8 mouse cellular contexts compared by ENCODE assay signal in genomic region chr4:154328836-154329235, GRCm38 (mm10). TPM values are rescaled to one million over a fixed set of nuclear protein-coding genes. Genes with fewer than 3 reads are reported as not detected.
DNase-seq lines count a peak whose midpoint lies in the region; ATAC-seq and TF ChIP-seq lines count a peak whose summit lies in the region.

No protein-coding gene starts in this region.

- H3K27me3 ChIP-seq in limb, embryonic 10.5 days (ENCODE audit: low read depth, poor library complexity, severe bottlenecking), result peaks cover 11% of the 10 kb centered on the region
- no peaks in the 10 kb centered on the region for H3K27me3 ChIP-seq in midbrain, embryonic 14.5 days (ENCODE audit: control insufficient read depth, insufficient read depth, low read length)
- no peaks in the 10 kb centered on the region for H3K27me3 ChIP-seq in testis, adult 2 months (ENCODE audit: control insufficient read depth, insufficient read depth, low read length)

- H3K4me2 ChIP-seq in midbrain, embryonic 14.5 days (ENCODE audit: low read length), result peak overlapping the region; percentile 7; the same call in 1 of the 2 replicates

- peaks cover 88% of the 10 kb centered on the region for H3K36me3 ChIP-seq in limb, embryonic 10.5 days
- H3K36me3 ChIP-seq in midbrain, embryonic 14.5 days (ENCODE audit: control insufficient read depth, insufficient read depth, low read length), result no peaks in the 10 kb centered on the region
- no peaks in the 10 kb centered on the region for H3K36me3 ChIP-seq in testis, adult 2 months (ENCODE audit: control insufficient read depth, insufficient read depth, low read length)

- TF ChIP-seq POLR2A in testis, adult 2 months (IDR thresholded peaks at IDR 0.05; ENCODE audit: control insufficient read depth, low read depth, low read length), result no peak

- H3K9me3 ChIP-seq in limb, embryonic 10.5 days (replicated peaks), result no peaks in the 10 kb centered on the region
- H3K9me3 ChIP-seq in midbrain, embryonic 14.5 days (ENCODE audit: control insufficient read depth, low read length), result no peaks in the 10 kb centered on the region

- peaks cover 65% of the 10 kb centered on the region for H3K4me1 ChIP-seq in limb, embryonic 10.5 days
- H3K4me1 ChIP-seq in midbrain, embryonic 14.5 days (ENCODE audit: control insufficient read depth, insufficient read depth, low read length), result peaks cover 6% of the 10 kb centered on the region; the same call in 1 of the 2 replicates
- peaks cover 6% of the 10 kb centered on the region for H3K4me1 ChIP-seq in testis, adult 2 months (ENCODE audit: control insufficient read depth, insufficient read depth, low read length)

- peak; percentile 60 for ATAC-seq in midbrain, embryonic 14.5 days (ENCODE audit: low FRiP score, low TSS enrichment)

- 5% methylated on average over 6 of the region's 6 CpGs for WGBS in limb, embryonic 10.5 days
- WGBS in midbrain, embryonic 14.5 days, result 5% methylated on average over 6 of the region's 6 CpGs

- peak; percentile 47; the same call in 1 of the 2 replicates for TF ChIP-seq CTCF in testis, adult 2 months (IDR thresholded peaks at IDR 0.05; ENCODE audit: control insufficient read depth, insufficient read depth, insufficient replicate concordance, low read depth, low read length)

- 0 out of 2 replicates have a peak overlapping the region, but pooled peaks have one; percentile 13 for H3K4me3 ChIP-seq in limb, embryonic 10.5 days
- no peak overlapping the region for H3K4me3 ChIP-seq in midbrain, embryonic 14.5 days (replicated peaks; ENCODE audit: low read depth, low read length)
- H3K4me3 ChIP-seq in testis, adult 2 months (ENCODE audit: control insufficient read depth, low read depth, low read length), result no peak overlapping the region

- peak overlapping the region; percentile 84 for H3K27ac ChIP-seq in limb, embryonic 10.5 days
- H3K27ac ChIP-seq in midbrain, embryonic 14.5 days (replicated peaks; ENCODE audit: low read depth, low read length), result 0 out of 2 replicates have a peak overlapping the region, but pooled peaks have one; percentile 26
- H3K27ac ChIP-seq in testis, adult 2 months (ENCODE audit: control insufficient read depth, insufficient read depth, low read depth, low read length), result no peak overlapping the region

- no peak overlapping the region for H3K9ac ChIP-seq in midbrain, embryonic 14.5 days (replicated peaks; ENCODE audit: low read length)

- peak; percentile 25 for DNase-seq in 416B (ENCODE audit: low read depth)
- peak; percentile 21 for DNase-seq in adrenal gland, adult 8-10 months
- DNase-seq in embryo, embryonic 11.5 days (ENCODE audit: low read depth, low spot score), result peak; percentile 74
- peak; percentile 70 for DNase-seq in heart, adult 8-10 months (ENCODE audit: low spot score)
- DNase-seq in kidney, adult 8-10 months, result peak; percentile 50 to 77
- DNase-seq in limb, embryonic 10.5 days (ENCODE audit: low spot score), result peak; percentile 86
- peak; percentile 91 for DNase-seq in midbrain, embryonic 14.5 days

RNA-seq across cellular contexts. Expression of gene B230104I21Rik, which starts 7.1 kb away (rescaled TPM):
- not detected for total RNA-seq in adrenal gland, adult 8-10 months (2022)
- total RNA-seq in heart, adult 8-10 months (2022), result not detected
- 0.18 TPM in 1 of 2 replicates, not detected in the other for polyA plus RNA-seq in limb, embryonic 10.5 days (2016; fragmentation: Nextera tagmentation; extraction: Ambion mirVana)
- not detected in 2 replicates for polyA plus RNA-seq in midbrain, embryonic 14.5 days (2014; fragmentation: Nextera tagmentation; extraction: Ambion mirVana)
- 0.34 and 0.57 TPM in 2 replicates for polyA plus RNA-seq in testis, adult 2 months (2012; rRNA removed)

RNA-seq across cellular contexts. Expression of gene Arhgef16, which starts 27.4 kb away (rescaled TPM):
- under 1 TPM; 0.09 to 0.51 (median 0.32) TPM for total RNA-seq in adrenal gland, adult 8-10 months (2022)
- 1 to 10 TPM in 1 of 4 experiments, under 1 TPM in 3; 0.47 to 1.2 (median 0.53) TPM for total RNA-seq in heart, adult 8-10 months (2022)
- polyA plus RNA-seq in limb, embryonic 10.5 days (2016; fragmentation: Nextera tagmentation; extraction: Ambion mirVana), result 5.3 and 6.2 TPM in 2 replicates
- 0.74 and 0.93 TPM in 2 replicates for polyA plus RNA-seq in midbrain, embryonic 14.5 days (2014; fragmentation: Nextera tagmentation; extraction: Ambion mirVana)
- 0.56 and 1.2 TPM in 2 replicates for polyA plus RNA-seq in testis, adult 2 months (2012; rRNA removed)

Comparison
In these comparisons a context has a peak if more than half of its experiments do, and no peak if none do; other contexts are left out.
1. DNase-seq: peak in every context shown above with its lines; median percentile 91 in midbrain, embryonic 14.5 days; 86 in limb, embryonic 10.5 days; 74 in embryo, embryonic 11.5 days; 70 in heart, adult 8-10 months; 64 in kidney, adult 8-10 months; 25 in 416B; 21 in adrenal gland, adult 8-10 months.